Mouse (Mus musculus): ENCODE data around the gene Vps39. TPM values are rescaled to one million over a fixed set of nuclear protein-coding genes. Genes with fewer than 3 reads are reported as not detected.
A peak's percentile ranks its signal among the peaks of the same experiment; 100 is the strongest.

Gene Vps39
- total RNA-seq (2015) (19.1 and 21.9 TPM in 2 replicates), total RNA-seq (2017) (31.6 and 36.4 TPM in 2 replicates)

GRCm38 (mm10) chr2:120352682-120353646 lies at the start of gene Vps39:
Gene Vps39 (minus strand): TSS chr2:120353137.
- ATAC-seq (replicated peaks; ENCODE audit: poor library complexity) = peak; percentile 91

GRCm38 (mm10) chr2:120397951-120398350 lies 45.0 kb upstream of the Vps39 start:
- ATAC-seq (replicated peaks; ENCODE audit: poor library complexity) = no peak

- ATAC-seq (replicated peaks; ENCODE audit: poor library complexity) = no peak
Observed at GRCm38 (mm10) chr2:120392406-120392805, 39.5 kb upstream of the Vps39 start.

GRCm38 (mm10) chr2:120390934-120391333 lies 38.0 kb upstream of the Vps39 start:
- ATAC-seq (replicated peaks; ENCODE audit: poor library complexity) = no peak

- no peak for ATAC-seq (replicated peaks; ENCODE audit: poor library complexity)
Observed at GRCm38 (mm10) chr2:120389376-120389775, 36.4 kb upstream of the Vps39 start.

- ATAC-seq (replicated peaks; ENCODE audit: poor library complexity) = no peak
Observed at GRCm38 (mm10) chr2:120387291-120387690, 34.4 kb upstream of the Vps39 start.

GRCm38 (mm10) chr2:120386264-120386663 lies 33.3 kb upstream of the Vps39 start:
- no peak for ATAC-seq (replicated peaks; ENCODE audit: poor library complexity)

GRCm38 (mm10) chr2:120373858-120374257 lies 20.9 kb upstream of the Vps39 start:
- no peak for ATAC-seq (replicated peaks; ENCODE audit: poor library complexity)

GRCm38 (mm10) chr2:120367416-120368207 lies 14.7 kb upstream of the Vps39 start:
- ATAC-seq (replicated peaks; ENCODE audit: poor library complexity) = no peak

GRCm38 (mm10) chr2:120366501-120366900 lies 13.6 kb upstream of the Vps39 start:
- no peak for ATAC-seq (replicated peaks; ENCODE audit: poor library complexity)

- no peak for ATAC-seq (replicated peaks; ENCODE audit: poor library complexity)
Observed at GRCm38 (mm10) chr2:120360425-120360824, 7.5 kb upstream of the Vps39 start.

- ATAC-seq (replicated peaks; ENCODE audit: poor library complexity) = no peak
Observed at GRCm38 (mm10) chr2:120351321-120351720, 1.6 kb downstream of the Vps39 start.

- ATAC-seq (replicated peaks; ENCODE audit: poor library complexity) = peak; percentile 81
Observed at GRCm38 (mm10) chr2:120348120-120348519, 4.8 kb downstream of the Vps39 start.

- no peak for ATAC-seq (replicated peaks; ENCODE audit: poor library complexity)
Observed at GRCm38 (mm10) chr2:120341741-120342140, 11.2 kb downstream of the Vps39 start.

GRCm38 (mm10) chr2:120337886-120338285 lies 15.1 kb downstream of the Vps39 start:
- no peak for ATAC-seq (replicated peaks; ENCODE audit: poor library complexity)

- ATAC-seq (replicated peaks; ENCODE audit: poor library complexity) = no peak
Observed at GRCm38 (mm10) chr2:120331575-120331974, 21.4 kb downstream of the Vps39 start.

- no peak for ATAC-seq (replicated peaks; ENCODE audit: poor library complexity)
Observed at GRCm38 (mm10) chr2:120315077-120315476, 37.9 kb downstream of the Vps39 start.

- ATAC-seq (replicated peaks; ENCODE audit: poor library complexity) = no peak
Observed at GRCm38 (mm10) chr2:120314487-120314886, 38.5 kb downstream of the Vps39 start.

GRCm38 (mm10) chr2:120313976-120314375 lies 39.0 kb downstream of the Vps39 start, which contains the start of gene Pla2g4f:
Gene Pla2g4f (minus strand): TSS chr2:120314165.
- ATAC-seq (replicated peaks; ENCODE audit: poor library complexity) = no peak

- no peak for ATAC-seq (replicated peaks; ENCODE audit: poor library complexity)
Observed at GRCm38 (mm10) chr2:120312276-120312825, 40.6 kb downstream of the Vps39 start.

GRCm38 (mm10) chr2:120304113-120304512 lies 48.8 kb downstream of the Vps39 start:
- no peak for ATAC-seq (replicated peaks; ENCODE audit: poor library complexity)

Data from megakaryocyte progenitor cell, adult 5-6 weeks (primary cell).